Mouse (Mus musculus): Measurements from ENCODE around the gene Fibcd1. TPM values are rescaled to one million over a fixed set of nuclear protein-coding genes. Genes with fewer than 3 reads are reported as not detected.

The Fibcd1 gene
- total RNA-seq, 1 experiment: 0.22 TPM

- Histone ChIP-seq H3K4me3 (ENCODE audit: insufficient read depth in 1 of 2, low read depth in 1 of 2, low read length in 2 of 2, poor library complexity in 1 of 2, severe bottlenecking in 1 of 2) (peak overlapping the region; percentile 4 to 15; a peak in 2 of 4 replicates), H3K4me1 (ENCODE audit: control insufficient read depth in 2 of 2, insufficient read depth in 2 of 2, low read length in 2 of 2, poor library complexity in 1 of 2) (peaks cover 0 to 4% of the 10 kb centered on the region in 2 experiments; a peak in 1 of 4 replicates), H3K36me3 (ENCODE audit: control insufficient read depth, insufficient read depth, low read length, poor library complexity, severe bottlenecking) (no peaks in the 10 kb centered on the region), H3K27ac (ENCODE audit: insufficient read depth, low read depth, low read length, poor library complexity, severe bottlenecking) (no peak overlapping the region), H3K9ac (ENCODE audit: insufficient read depth, low read depth, low read length, poor library complexity, severe bottlenecking) (no peak overlapping the region), H3K9me3 (ENCODE audit: control insufficient read depth, insufficient read depth, low read depth, low read length) (no peaks in the 10 kb centered on the region)
- DNase-seq (ENCODE audit: low read depth, low spot score): no peak
- in situ Hi-C loops (cut with MboI; ENCODE audit: low sequenced_read_pairs in 2 of 2, unreplicated experiment in 2 of 2): no loop called here
- TF ChIP-seq CHD2 (IDR thresholded peaks at IDR 0.05; ENCODE audit: low read depth, low read length) (no peak), ZC3H11A (IDR thresholded peaks at IDR 0.05; ENCODE audit: borderline replicate concordance, low read depth, low read length) (no peak), MAFK (IDR thresholded peaks at IDR 0.05; ENCODE audit: insufficient read depth, low read depth, low read length) (no peak), HCFC1 (IDR thresholded peaks at IDR 0.05; ENCODE audit: borderline replicate concordance, insufficient read depth, low read length) (no peak), ZNF384 (IDR thresholded peaks at IDR 0.05; ENCODE audit: low read depth, low read length) (no peak)
Observed at GRCm38 (mm10) chr2:31822524-31823371, 23.1 kb downstream of the Fibcd1 start.

DNA sequence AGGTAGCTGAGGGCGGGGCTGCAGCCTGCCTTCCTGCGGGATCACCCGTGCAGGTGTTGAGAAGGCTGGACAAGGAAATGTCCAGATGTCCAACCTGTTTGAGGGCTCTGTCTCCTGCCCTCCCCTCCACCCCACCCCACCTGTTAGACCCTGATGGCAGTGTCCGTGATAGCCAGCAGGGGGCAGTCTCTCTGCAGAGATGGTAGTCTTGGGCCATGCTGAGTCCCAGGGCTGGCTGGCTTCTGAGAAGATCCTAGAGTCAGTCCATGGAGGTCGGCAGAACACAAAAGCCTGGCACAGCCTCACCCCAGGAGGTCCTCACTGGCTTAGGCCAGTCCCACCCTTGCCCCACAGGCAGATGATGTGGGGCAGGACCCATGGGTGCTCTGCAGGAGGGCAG lies 30.4 kb downstream of the Fibcd1 start:
- DNase-seq (ENCODE audit: low read depth, low spot score): peak; percentile 55
- TF ChIP-seq ZC3H11A (IDR thresholded peaks at IDR 0.05; ENCODE audit: borderline replicate concordance, low read depth, low read length) (peak; percentile 65; the same call in 1 of the 2 replicates), HCFC1 (IDR thresholded peaks at IDR 0.05; ENCODE audit: borderline replicate concordance, insufficient read depth, low read length) (no peak)
- Histone ChIP-seq H3K36me3 (ENCODE audit: control insufficient read depth, insufficient read depth, low read length, poor library complexity, severe bottlenecking) (no peaks in the 10 kb centered on the region), H3K27ac (ENCODE audit: insufficient read depth, low read depth, low read length, poor library complexity, severe bottlenecking) (no peak overlapping the region), H3K4me1 (ENCODE audit: control insufficient read depth in 2 of 2, insufficient read depth in 2 of 2, low read length in 2 of 2, poor library complexity in 1 of 2) (no peaks in the 10 kb centered on the region), H3K4me3 (ENCODE audit: insufficient read depth in 1 of 2, low read depth in 1 of 2, low read length in 2 of 2, poor library complexity in 1 of 2, severe bottlenecking in 1 of 2) (no peak overlapping the region), H3K9ac (ENCODE audit: insufficient read depth, low read depth, low read length, poor library complexity, severe bottlenecking) (no peak overlapping the region), H3K9me3 (ENCODE audit: control insufficient read depth, insufficient read depth, low read depth, low read length) (no peaks in the 10 kb centered on the region)
- in situ Hi-C loops (cut with MboI; ENCODE audit: low sequenced_read_pairs in 2 of 2, unreplicated experiment in 2 of 2): no loop called here

DNA sequence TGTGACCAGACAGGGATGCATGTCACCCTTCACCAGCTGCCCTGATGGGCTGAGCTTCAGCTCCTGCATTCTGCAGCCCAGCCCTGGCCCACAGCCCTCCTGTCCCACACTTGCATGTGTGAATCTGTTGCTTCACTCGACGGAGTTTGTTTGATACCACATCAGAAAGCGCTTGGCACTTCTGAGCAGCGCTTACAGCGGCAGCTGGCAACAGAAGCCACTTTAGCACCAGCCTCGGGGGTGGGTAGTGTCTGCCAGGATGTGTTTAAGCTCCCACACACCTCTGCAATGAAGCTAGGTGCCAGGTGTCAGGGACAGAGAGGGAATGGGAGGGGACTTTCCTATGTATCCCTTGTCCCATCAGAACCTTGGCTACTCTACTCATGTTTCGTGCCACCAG lies 31.1 kb downstream of the Fibcd1 start:
- Histone ChIP-seq H3K9ac (ENCODE audit: insufficient read depth, low read depth, low read length, poor library complexity, severe bottlenecking) (no peak overlapping the region), H3K27ac (ENCODE audit: insufficient read depth, low read depth, low read length, poor library complexity, severe bottlenecking) (no peak overlapping the region), H3K9me3 (ENCODE audit: control insufficient read depth, insufficient read depth, low read depth, low read length) (no peaks in the 10 kb centered on the region), H3K36me3 (ENCODE audit: control insufficient read depth, insufficient read depth, low read length, poor library complexity, severe bottlenecking) (no peaks in the 10 kb centered on the region), H3K4me1 (ENCODE audit: control insufficient read depth in 2 of 2, insufficient read depth in 2 of 2, low read length in 2 of 2, poor library complexity in 1 of 2) (no peaks in the 10 kb centered on the region), H3K4me3 (ENCODE audit: insufficient read depth in 1 of 2, low read depth in 1 of 2, low read length in 2 of 2, poor library complexity in 1 of 2, severe bottlenecking in 1 of 2) (no peak overlapping the region)
- no peak for TF ChIP-seq ZNF384 (IDR thresholded peaks at IDR 0.05; ENCODE audit: low read depth, low read length)
- no peak for DNase-seq (ENCODE audit: low read depth, low spot score)
- in situ Hi-C loops (cut with MboI; ENCODE audit: low sequenced_read_pairs in 2 of 2, unreplicated experiment in 2 of 2): no loop called here

DNA sequence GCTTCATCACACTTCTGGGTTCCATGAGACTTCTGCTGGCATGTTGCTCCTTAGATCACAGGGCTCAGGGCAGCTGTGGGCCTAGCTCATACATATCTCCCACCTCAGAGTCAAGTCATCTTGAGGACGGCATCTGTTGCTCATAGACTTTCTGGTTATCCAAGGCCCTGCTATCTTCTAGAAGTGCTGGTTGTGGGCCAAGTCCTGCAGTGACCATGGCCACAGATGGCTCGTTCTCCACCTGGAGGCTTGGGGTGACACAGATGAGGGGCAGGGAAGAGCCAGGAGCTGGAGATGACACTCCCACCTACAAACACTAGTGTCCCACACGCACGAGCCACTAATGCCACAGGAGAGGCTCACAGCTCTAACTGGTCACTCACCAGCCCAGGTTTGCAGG lies 32.2 kb downstream of the Fibcd1 start:
- Histone ChIP-seq H3K27ac (ENCODE audit: insufficient read depth, low read depth, low read length, poor library complexity, severe bottlenecking) (no peak overlapping the region), H3K9ac (ENCODE audit: insufficient read depth, low read depth, low read length, poor library complexity, severe bottlenecking) (no peak overlapping the region)
- DNase-seq (ENCODE audit: low read depth, low spot score): no peak

More for the DNA sequence above, 32.2 kb downstream of the Fibcd1 start:
- Histone ChIP-seq H3K4me3 (ENCODE audit: insufficient read depth in 1 of 2, low read depth in 1 of 2, low read length in 2 of 2, poor library complexity in 1 of 2, severe bottlenecking in 1 of 2) (no peak overlapping the region), H3K9me3 (ENCODE audit: control insufficient read depth, insufficient read depth, low read depth, low read length) (no peaks in the 10 kb centered on the region), H3K36me3 (ENCODE audit: control insufficient read depth, insufficient read depth, low read length, poor library complexity, severe bottlenecking) (no peaks in the 10 kb centered on the region), H3K4me1 (ENCODE audit: control insufficient read depth in 2 of 2, insufficient read depth in 2 of 2, low read length in 2 of 2, poor library complexity in 1 of 2) (no peaks in the 10 kb centered on the region)
- in situ Hi-C loops (cut with MboI; ENCODE audit: low sequenced_read_pairs in 2 of 2, unreplicated experiment in 2 of 2): no loop called here
- TF ChIP-seq ZNF384 (IDR thresholded peaks at IDR 0.05; ENCODE audit: low read depth, low read length) (no peak), ZC3H11A (IDR thresholded peaks at IDR 0.05; ENCODE audit: borderline replicate concordance, low read depth, low read length) (no peak), MAFK (IDR thresholded peaks at IDR 0.05; ENCODE audit: insufficient read depth, low read depth, low read length) (no peak), CHD2 (IDR thresholded peaks at IDR 0.05; ENCODE audit: low read depth, low read length) (no peak), HCFC1 (IDR thresholded peaks at IDR 0.05; ENCODE audit: borderline replicate concordance, insufficient read depth, low read length) (no peak)
